Mouse (Mus musculus): Measurements from ENCODE around the gene Mfsd12.

- TF ChIP-seq GATA1 (IDR thresholded peaks at IDR 0.05; ENCODE audit: borderline replicate concordance, low read length) (no peak), FLI1 (IDR thresholded peaks at IDR 0.05; ENCODE audit: low read length) (no peak)
These were observed 46.8 kb downstream of the Mfsd12 start for GRCm38 (mm10) chr10:81404082-81404481.
